Mouse (Mus musculus) embryonic facial prominence, embryonic 11.5 days (tissue): Measurements from ENCODE around the gene Piwil1. TPM values are rescaled to one million over a fixed set of nuclear protein-coding genes. Genes with fewer than 3 reads are reported as not detected.

ENCODE experiments used
- ATAC-seq: fragments of 200-750 bp; cut with Nextera tagmentation; replicated peaks from 2 replicates; pipeline ENCODE4 v1.8.0; 2017; ENCODE audit warnings: low read depth; ENCODE audit not compliant: insufficient number of reproducible peaks, low FRiP score, low TSS enrichment
- DNase-seq: peaks from one replicate; pipeline ENCODE4 v3.0.0-alpha.2; 2015; ENCODE audit warnings: low spot score
- H3K27ac ChIP-seq: fragments of 300-500 bp; sonication (generic); replicated peaks from 2 replicates; pipeline ENCODE4 v1.5.1; 2014; ENCODE audit warnings: mild to moderate bottlenecking, low read depth, low read length, control low read depth
- H3K27me3 ChIP-seq: fragments of 300-500 bp; sonication (generic); 2 replicates; pipeline ENCODE4 v1.6.1; 2014; ENCODE audit warnings: mild to moderate bottlenecking, low read length, moderate library complexity, mixed read lengths; ENCODE audit not compliant: control insufficient read depth, insufficient read depth
- H3K36me3 ChIP-seq: fragments of 300-500 bp; sonication (generic); replicated peaks from 2 replicates; pipeline ENCODE4 v1.6.1; 2014; ENCODE audit warnings: low read depth, mild to moderate bottlenecking, low read length, moderate library complexity, mixed read lengths; ENCODE audit not compliant: control insufficient read depth, insufficient read depth
- H3K4me1 ChIP-seq: fragments of 300-500 bp; sonication (generic); 2 replicates; pipeline ENCODE4 v1.6.1; 2014; ENCODE audit warnings: low read length, mixed read lengths; ENCODE audit not compliant: control insufficient read depth, insufficient read depth
- H3K4me2 ChIP-seq: fragments of 300-500 bp; sonication (generic); 2 replicates; pipeline ENCODE4 v1.6.1; 2014; ENCODE audit warnings: low read depth, mild to moderate bottlenecking, control low read depth, low read length, moderate library complexity
- H3K4me3 ChIP-seq: fragments of 300-500 bp; sonication (generic); 2 replicates; pipeline ENCODE4 v1.5.1; 2014; ENCODE audit warnings: low read depth, low read length, control low read depth
- H3K9ac ChIP-seq: fragments of 300-500 bp; sonication (generic); replicated peaks from 2 replicates; pipeline ENCODE4 v1.6.1; 2014; ENCODE audit warnings: mild to moderate bottlenecking, control low read depth, low read length
- H3K9me3 ChIP-seq: fragments of 300-500 bp; sonication (generic); replicated peaks from 2 replicates; pipeline ENCODE4 v1.6.1; 2016; ENCODE audit warnings: mild to moderate bottlenecking, low read length, inconsistent platforms, mixed read lengths; ENCODE audit not compliant: control insufficient read depth
- WGBS: fragments of 180-500 bp; shearing (Covaris S2); extraction: QIAGEN DNeasy Blood & Tissue Kit; methylation state at CpG from one replicate; pipeline ENCODE4 v1.1.7; 2014; 5-methylcytosine and 5-hydroxymethylcytosine counted together
- polyA plus RNA-seq: library from polyadenylated mRNA; unstranded; fragments of >200 nt; fragmentation: Nextera tagmentation; extraction: Ambion mirVana; gene quantifications from 2 replicates; pipeline ENCODE4 v1.2.1, GENCODE M21; 2014

Piwil1 gene
- polyA plus RNA-seq, 1 experiment from 2014 or later: not detected

- Histone ChIP-seq H3K9me3 (no peaks in the 10 kb centered on the region), H3K4me2 (no peak overlapping the region), H3K9ac (no peak overlapping the region), H3K27me3 (no peaks in the 10 kb centered on the region), H3K36me3 (no peaks in the 10 kb centered on the region), H3K27ac (no peak overlapping the region), H3K4me3 (no peak overlapping the region), H3K4me1 (no peaks in the 10 kb centered on the region)
- ATAC-seq: no peak
- DNase-seq: no peak
- WGBS: 69% methylated on average over 22 of the region's 22 CpGs
Measured at GRCm38 (mm10) chr5:128781621-128782020, 79.3 kb downstream of the Piwil1 start.

GRCm38 (mm10) chr5:128800592-128800991 lies 98.3 kb downstream of the Piwil1 start:
- Histone ChIP-seq H3K4me2 (no peak overlapping the region), H3K4me3 (no peak overlapping the region), H3K27me3 (no peaks in the 10 kb centered on the region), H3K36me3 (no peaks in the 10 kb centered on the region), H3K4me1 (no peaks in the 10 kb centered on the region), H3K9ac (no peak overlapping the region), H3K27ac (no peak overlapping the region), H3K9me3 (no peaks in the 10 kb centered on the region)
- no peak for DNase-seq
- ATAC-seq: no peak
- WGBS: 85% methylated on average over 5 of the region's 5 CpGs

Other genes with a start within 250 kb of the Piwil1 start
- 5.5 and 5.6 TPM in 2 replicates for gene Fzd10, start 101.7 kb upstream of the Piwil1 start, polyA plus RNA-seq